Mouse (Mus musculus): Measurements from ENCODE around the gene Entpd1. TPM values are rescaled to one million over a fixed set of nuclear protein-coding genes. Genes with fewer than 3 reads are reported as not detected.
A peak's percentile ranks its signal among the peaks of the same experiment; 100 is the strongest.

Entpd1 gene
- total RNA-seq (2012; rRNA removed): 0.05 and 1.2 TPM in 2 replicates

GRCm38 (mm10) chr19:40611830-40612506, at the start of gene Entpd1, which contains the start of gene Tctn3:
Gene Entpd1 (plus strand): TSS chr19:40612366.
Gene Tctn3 (minus strand): TSS chr19:40612233.
- Histone ChIP-seq H3K4me1 (ENCODE audit: control insufficient read depth in 2 of 2, insufficient read depth in 2 of 2, low read length in 2 of 2, poor library complexity in 1 of 2) (0 out of 4 replicates have a peak, but pooled peaks cover 0 to 2% of the 10 kb centered on the region in 2 experiments), H3K9ac (ENCODE audit: insufficient read depth, low read depth, low read length, poor library complexity, severe bottlenecking) (peak within 1 kb of the TSS; percentile 80), H3K9me3 (ENCODE audit: control insufficient read depth, insufficient read depth, low read depth, low read length) (no peaks in the 10 kb centered on the region), H3K36me3 (ENCODE audit: control insufficient read depth, insufficient read depth, low read length, poor library complexity, severe bottlenecking) (no peaks in the 10 kb centered on the region; the same call in 1 of the 2 replicates), H3K27ac (ENCODE audit: insufficient read depth, low read depth, low read length, poor library complexity, severe bottlenecking) (no peak within 1 kb of the TSS), H3K4me3 (ENCODE audit: insufficient read depth in 1 of 2, low read depth in 1 of 2, low read length in 2 of 2, poor library complexity in 1 of 2, severe bottlenecking in 1 of 2) (peak within 1 kb of the TSS; percentile 82 to 91)
- TF ChIP-seq ZC3H11A (IDR thresholded peaks at IDR 0.05; ENCODE audit: borderline replicate concordance, low read depth, low read length) (peak; percentile 44; the same call in 1 of the 2 replicates), CHD2 (IDR thresholded peaks at IDR 0.05; ENCODE audit: low read depth, low read length) (0 out of 2 replicates have a peak, but pooled peaks have one; percentile 58), MAFK (IDR thresholded peaks at IDR 0.05; ENCODE audit: insufficient read depth, low read depth, low read length) (no peak)
- in situ Hi-C loops (cut with MboI; ENCODE audit: low sequenced_read_pairs in 2 of 2, unreplicated experiment in 2 of 2): loop anchor here in 1 of 2 experiments (5.0 kb wide), 1 partner anchor 110 kb away; no protein-coding TSS in a partner anchor
- peak; percentile 93 for DNase-seq (ENCODE audit: low read depth, low spot score)

GRCm38 (mm10) chr19:40563880-40564645, 48.1 kb upstream of the Entpd1 start:
- H3K36me3 ChIP-seq (ENCODE audit: control insufficient read depth, insufficient read depth, low read length, poor library complexity, severe bottlenecking): peaks cover 26% of the 10 kb centered on the region; the same call in 1 of the 2 replicates
- H3K9me3 ChIP-seq (ENCODE audit: control insufficient read depth, insufficient read depth, low read depth, low read length): no peaks in the 10 kb centered on the region
- H3K4me1 ChIP-seq (ENCODE audit: control insufficient read depth in 2 of 2, insufficient read depth in 2 of 2, low read length in 2 of 2, poor library complexity in 1 of 2): no peaks in the 10 kb centered on the region
- TF ChIP-seq HCFC1 (IDR thresholded peaks at IDR 0.05; ENCODE audit: borderline replicate concordance, insufficient read depth, low read length): no peak
- no peak for TF ChIP-seq CHD2 (IDR thresholded peaks at IDR 0.05; ENCODE audit: low read depth, low read length)
- no peak for TF ChIP-seq MAFK (IDR thresholded peaks at IDR 0.05; ENCODE audit: insufficient read depth, low read depth, low read length)
- no peak for TF ChIP-seq ZNF384 (IDR thresholded peaks at IDR 0.05; ENCODE audit: low read depth, low read length)
- TF ChIP-seq ZC3H11A (IDR thresholded peaks at IDR 0.05; ENCODE audit: borderline replicate concordance, low read depth, low read length): no peak
- in situ Hi-C loops (cut with MboI; ENCODE audit: low sequenced_read_pairs in 2 of 2, unreplicated experiment in 2 of 2): no loop called here
- H3K9ac ChIP-seq (ENCODE audit: insufficient read depth, low read depth, low read length, poor library complexity, severe bottlenecking): no peak overlapping the region
- no peak overlapping the region for H3K27ac ChIP-seq (ENCODE audit: insufficient read depth, low read depth, low read length, poor library complexity, severe bottlenecking)
- no peak for DNase-seq (ENCODE audit: low read depth, low spot score)
- H3K4me3 ChIP-seq (ENCODE audit: insufficient read depth in 1 of 2, low read depth in 1 of 2, low read length in 2 of 2, poor library complexity in 1 of 2, severe bottlenecking in 1 of 2): no peak overlapping the region

- no peak overlapping the region for H3K4me3 ChIP-seq (ENCODE audit: insufficient read depth in 1 of 2, low read depth in 1 of 2, low read length in 2 of 2, poor library complexity in 1 of 2, severe bottlenecking in 1 of 2)
- peaks cover 39% of the 10 kb centered on the region; the same call in 1 of the 2 replicates for H3K36me3 ChIP-seq (ENCODE audit: control insufficient read depth, insufficient read depth, low read length, poor library complexity, severe bottlenecking)
- TF ChIP-seq HCFC1 (IDR thresholded peaks at IDR 0.05; ENCODE audit: borderline replicate concordance, insufficient read depth, low read length) (no peak), MAFK (IDR thresholded peaks at IDR 0.05; ENCODE audit: insufficient read depth, low read depth, low read length) (no peak), ZC3H11A (IDR thresholded peaks at IDR 0.05; ENCODE audit: borderline replicate concordance, low read depth, low read length) (no peak), ZNF384 (IDR thresholded peaks at IDR 0.05; ENCODE audit: low read depth, low read length) (no peak), CHD2 (IDR thresholded peaks at IDR 0.05; ENCODE audit: low read depth, low read length) (no peak)
- peaks cover 4% of the 10 kb centered on the region for H3K9me3 ChIP-seq (ENCODE audit: control insufficient read depth, insufficient read depth, low read depth, low read length)
- H3K9ac ChIP-seq (ENCODE audit: insufficient read depth, low read depth, low read length, poor library complexity, severe bottlenecking): no peak overlapping the region
- in situ Hi-C loops (cut with MboI; ENCODE audit: low sequenced_read_pairs in 2 of 2, unreplicated experiment in 2 of 2): no loop called here
- no peaks in the 10 kb centered on the region for H3K4me1 ChIP-seq (ENCODE audit: control insufficient read depth in 2 of 2, insufficient read depth in 2 of 2, low read length in 2 of 2, poor library complexity in 1 of 2)
- DNase-seq (ENCODE audit: low read depth, low spot score): no peak
- no peak overlapping the region for H3K27ac ChIP-seq (ENCODE audit: insufficient read depth, low read depth, low read length, poor library complexity, severe bottlenecking)
These were observed 44.5 kb upstream of the Entpd1 start for GRCm38 (mm10) chr19:40567616-40568015.

GRCm38 (mm10) chr19:40570726-40571125, 41.4 kb upstream of the Entpd1 start:
- in situ Hi-C loops (cut with MboI; ENCODE audit: low sequenced_read_pairs in 2 of 2, unreplicated experiment in 2 of 2): no loop called here
- Histone ChIP-seq H3K9ac (ENCODE audit: insufficient read depth, low read depth, low read length, poor library complexity, severe bottlenecking) (no peak overlapping the region), H3K9me3 (ENCODE audit: control insufficient read depth, insufficient read depth, low read depth, low read length) (peaks cover 4% of the 10 kb centered on the region), H3K4me3 (ENCODE audit: insufficient read depth in 1 of 2, low read depth in 1 of 2, low read length in 2 of 2, poor library complexity in 1 of 2, severe bottlenecking in 1 of 2) (no peak overlapping the region), H3K27ac (ENCODE audit: insufficient read depth, low read depth, low read length, poor library complexity, severe bottlenecking) (no peak overlapping the region), H3K4me1 (ENCODE audit: control insufficient read depth in 2 of 2, insufficient read depth in 2 of 2, low read length in 2 of 2, poor library complexity in 1 of 2) (no peaks in the 10 kb centered on the region), H3K36me3 (ENCODE audit: control insufficient read depth, insufficient read depth, low read length, poor library complexity, severe bottlenecking) (peaks cover 37% of the 10 kb centered on the region; the same call in 1 of the 2 replicates)
- TF ChIP-seq CHD2 (IDR thresholded peaks at IDR 0.05; ENCODE audit: low read depth, low read length) (no peak), HCFC1 (IDR thresholded peaks at IDR 0.05; ENCODE audit: borderline replicate concordance, insufficient read depth, low read length) (no peak), ZC3H11A (IDR thresholded peaks at IDR 0.05; ENCODE audit: borderline replicate concordance, low read depth, low read length) (no peak), ZNF384 (IDR thresholded peaks at IDR 0.05; ENCODE audit: low read depth, low read length) (no peak), MAFK (IDR thresholded peaks at IDR 0.05; ENCODE audit: insufficient read depth, low read depth, low read length) (0 out of 2 replicates have a peak, but pooled peaks have one; percentile 33)
- DNase-seq (ENCODE audit: low read depth, low spot score): no peak

Measured in ES-E14 (cell line).